Mouse (Mus musculus) left cerebral cortex, postnatal 4 days (tissue): Measurements from ENCODE around the gene Pknox1. TPM values are rescaled to one million over a fixed set of nuclear protein-coding genes. Genes with fewer than 3 reads are reported as not detected.
"Not testable (repeated sequence)": the region's sequence is repeated elsewhere in the genome, so short reads cannot be mapped to it uniquely, and the experiment has no call there.

Experiments
- DNase-seq: peaks from one replicate; pipeline ENCODE4 v3.0.0-alpha.2; 2022
- intact Hi-C: fragments of 180-260 bp; cut with DNase I; formaldehyde crosslinking; loops from one replicate; pipeline ENCODE4 v1.15.1; 2025
- total RNA-seq, 2 experiments: library from RNA; stranded (reverse); gene quantifications; 2 replicates each; pipeline ENCODE4 v1.2.3; 2021

The Pknox1 gene
- total RNA-seq, 2 experiments from 2014 or later = 17.8 to 18.8 TPM

GRCm38 (mm10) chr17:31590846-31591245 lies 26.3 kb downstream of the Pknox1 start:
- intact Hi-C loops = no loop called here

DNA sequence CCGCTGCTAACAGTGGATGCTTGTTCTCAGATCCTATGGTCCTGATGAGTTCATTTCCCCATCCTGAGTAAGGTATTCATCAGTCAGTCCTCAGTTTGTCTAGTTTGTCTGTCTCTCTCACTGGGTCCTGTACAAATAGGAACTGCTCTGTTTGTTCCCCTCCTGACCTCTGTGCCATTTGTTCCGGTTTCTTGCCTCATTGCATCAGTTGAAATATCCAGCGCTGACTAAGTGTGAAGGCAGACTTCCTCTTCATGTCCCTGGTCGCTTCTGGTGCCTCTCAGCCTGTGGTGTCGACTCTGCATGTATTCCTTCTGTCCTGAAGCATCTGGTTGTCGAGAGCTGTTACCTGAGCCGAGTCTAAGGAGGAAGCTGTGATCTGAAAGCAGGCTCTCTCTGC lies 30.1 kb downstream of the Pknox1 start:
- intact Hi-C loops = no loop called here
- no peak for DNase-seq

More at GRCm38 (mm10) chr17:31590846-31591245, 26.3 kb downstream of the Pknox1 start:
- no peak for DNase-seq

GRCm38 (mm10) chr17:31595077-31595476 lies 30.5 kb downstream of the Pknox1 start:
- intact Hi-C loops = no loop called here
- DNase-seq = no peak

DNA sequence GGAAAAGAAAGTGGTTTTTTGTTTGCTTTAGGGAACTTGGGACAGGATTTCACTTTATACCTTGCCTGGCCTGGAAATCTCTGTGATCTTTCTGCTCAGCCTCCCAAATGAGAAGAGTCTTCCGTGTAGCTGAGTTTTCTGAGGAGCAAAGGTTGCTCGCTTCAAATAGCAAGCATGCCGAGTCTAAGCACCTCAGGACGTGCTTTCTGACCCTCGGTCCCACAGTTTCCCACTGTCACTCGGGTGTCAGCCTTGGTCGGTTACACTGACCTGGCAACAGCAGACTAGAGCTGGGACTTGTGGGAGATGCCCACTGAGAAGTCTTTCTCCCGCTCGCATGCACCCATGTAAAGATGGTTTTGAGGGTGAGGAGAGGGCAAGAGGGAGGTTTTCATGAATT lies 33.4 kb downstream of the Pknox1 start:
- DNase-seq = no peak
- intact Hi-C loops = no loop called here

- DNase-seq = no peak
- intact Hi-C loops = no loop called here
Measured at GRCm38 (mm10) chr17:31598593-31598992, 34.1 kb downstream of the Pknox1 start.

GRCm38 (mm10) chr17:31606424-31606823 lies 41.9 kb downstream of the Pknox1 start:
- intact Hi-C loops = no loop called here
- DNase-seq = no peak

GRCm38 (mm10) chr17:31607256-31607951 lies 42.9 kb downstream of the Pknox1 start:
- intact Hi-C loops = no loop called here
- DNase-seq = no peak

DNA sequence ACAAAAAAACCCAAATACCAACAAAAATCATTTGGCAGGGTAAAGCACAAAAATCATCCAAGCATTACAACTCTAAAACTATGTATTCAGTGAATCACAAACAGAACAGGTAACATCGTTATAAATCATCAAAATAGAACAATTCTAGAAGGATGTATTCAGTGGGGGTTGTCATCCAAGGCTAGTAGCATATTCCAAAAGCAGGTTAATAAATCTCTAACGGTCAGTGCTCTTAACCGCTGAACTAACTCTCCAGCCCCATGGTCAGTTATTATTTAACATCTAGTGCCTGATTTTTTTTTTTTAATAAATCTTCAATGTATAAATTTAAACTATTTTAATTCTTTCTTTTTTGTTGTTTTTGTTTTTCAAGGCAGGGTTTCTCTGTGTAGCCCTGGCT lies 44.6 kb downstream of the Pknox1 start:
- intact Hi-C loops = not testable (repeated sequence)

GRCm38 (mm10) chr17:31609895-31610294 lies 45.4 kb downstream of the Pknox1 start:
- no peak for DNase-seq
- intact Hi-C loops = no loop called here

More for the DNA sequence above, 44.6 kb downstream of the Pknox1 start:
- DNase-seq = not testable (repeated sequence)

DNA sequence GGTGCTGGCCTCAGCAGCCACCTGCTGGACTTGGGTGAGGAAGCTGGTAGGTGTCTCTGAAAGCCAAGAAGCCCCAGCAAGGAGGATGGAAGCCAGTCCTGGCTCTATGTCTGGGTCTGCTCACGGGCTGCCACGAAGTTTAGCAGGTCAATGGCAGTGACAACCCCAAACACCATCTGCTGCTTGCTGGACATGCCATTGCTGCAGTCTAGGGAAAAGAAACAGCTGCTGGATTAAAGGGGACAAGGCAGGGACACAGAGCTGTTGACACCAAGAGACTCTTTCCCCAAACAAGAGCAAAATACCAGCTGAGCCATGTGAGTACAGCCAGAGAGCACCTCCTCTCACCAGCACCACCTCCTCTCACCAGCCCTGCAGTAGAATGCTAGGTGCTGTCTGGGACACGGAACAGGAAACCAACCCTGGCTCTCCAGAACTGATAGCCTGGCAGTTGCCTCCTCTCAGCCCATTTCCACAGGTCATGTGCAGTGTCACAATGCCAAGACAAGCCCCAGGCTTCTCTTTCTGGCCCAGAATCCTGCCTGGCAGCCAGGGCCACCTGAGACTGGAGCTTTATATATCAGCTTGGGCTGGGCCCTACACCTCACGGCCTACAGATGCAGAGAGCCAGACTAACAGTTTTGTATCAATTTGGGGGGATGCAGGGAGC lies 48.7 kb downstream of the Pknox1 start:
- intact Hi-C loops = no loop called here
- DNase-seq = no peak

GRCm38 (mm10) chr17:31623101-31623500 lies 58.6 kb downstream of the Pknox1 start:
- DNase-seq = no peak
- intact Hi-C loops = no loop called here

GRCm38 (mm10) chr17:31627961-31628360 lies 63.4 kb downstream of the Pknox1 start:
- intact Hi-C loops = no loop called here
- no peak for DNase-seq

GRCm38 (mm10) chr17:31631081-31631800 lies 66.7 kb downstream of the Pknox1 start:
- DNase-seq = no peak
- intact Hi-C loops = no loop called here

DNA sequence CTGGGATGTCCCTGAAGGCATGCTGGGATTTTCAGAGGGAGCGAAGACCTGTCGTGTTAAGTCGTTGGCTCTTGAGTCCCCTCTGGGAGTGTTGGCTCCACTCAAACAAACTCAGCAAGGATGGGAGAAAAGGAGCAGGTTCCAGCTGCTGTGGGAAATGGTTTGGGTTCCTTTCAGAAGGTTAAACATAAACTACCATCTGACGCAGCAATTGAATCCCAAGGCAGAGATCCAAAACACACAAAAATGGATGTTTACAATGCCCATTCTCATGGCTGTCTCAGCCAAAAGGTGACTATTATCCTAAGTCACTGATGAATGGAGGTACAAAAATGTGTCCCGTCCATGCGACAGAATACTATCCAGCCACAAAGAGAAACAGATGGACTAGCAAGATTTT lies 68.5 kb downstream of the Pknox1 start:
- no peak for DNase-seq
- intact Hi-C loops = no loop called here

GRCm38 (mm10) chr17:31634896-31635295 lies 70.4 kb downstream of the Pknox1 start:
- intact Hi-C loops = no loop called here
- DNase-seq = no peak

GRCm38 (mm10) chr17:31635781-31636180 lies 71.2 kb downstream of the Pknox1 start:
- intact Hi-C loops = no loop called here
- no peak for DNase-seq

DNA sequence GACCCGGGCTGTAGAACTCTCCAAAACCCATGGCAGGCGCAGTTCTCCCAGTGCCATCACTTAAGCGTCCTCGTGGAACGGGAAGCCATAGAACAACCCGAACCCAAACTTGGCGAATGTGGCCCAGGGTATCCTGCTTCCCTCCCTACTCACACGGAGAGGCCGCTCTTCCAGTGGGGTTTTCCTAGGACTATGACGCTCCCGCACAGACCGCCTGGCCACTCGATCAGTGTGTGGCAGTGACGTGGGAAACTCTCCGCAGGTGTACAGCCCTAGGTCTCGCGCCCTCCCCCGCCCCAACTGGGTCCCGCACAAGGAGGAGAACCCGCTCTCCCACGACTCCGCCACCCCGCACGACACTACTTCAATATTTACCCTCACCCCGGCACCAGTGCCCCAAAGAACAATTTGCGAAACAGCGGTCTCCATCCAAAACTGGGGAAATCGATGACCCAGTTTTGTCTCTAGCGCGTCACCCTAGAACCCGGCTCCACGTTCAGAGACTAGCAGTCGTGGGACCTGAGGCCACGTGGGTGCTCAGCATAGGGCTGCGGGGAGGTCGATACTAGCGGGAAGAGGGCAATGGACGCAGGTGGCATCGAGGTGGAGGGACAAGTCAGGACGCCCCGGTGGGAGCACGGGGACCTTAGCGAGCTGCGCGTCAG lies 71.9 kb downstream of the Pknox1 start:
- intact Hi-C loops = no loop called here
- no peak for DNase-seq

- intact Hi-C loops = no loop called here
- DNase-seq = peak; percentile 80
Measured at GRCm38 (mm10) chr17:31636942-31637811, 72.6 kb downstream of the Pknox1 start, which contains the start of gene Cbs. Gene Cbs, minus strand, starts transcription at chr17:31637238.

- peak; percentile 85 for DNase-seq
- intact Hi-C loops = no loop called here
Measured at GRCm38 (mm10) chr17:31637866-31638570, 73.5 kb downstream of the Pknox1 start.
